Mouse (Mus musculus) liver, embryonic 14.5 days (tissue): ENCODE results near the gene Lrmda. TPM values are rescaled to one million over a fixed set of nuclear protein-coding genes. Genes with fewer than 3 reads are reported as not detected.

Experiments used
- ATAC-seq: fragments of 200-750 bp; cut with Nextera tagmentation; 2 replicates; pipeline ENCODE4 v1.8.0; 2017; ENCODE audit warnings: moderate number of reproducible peaks, mild to moderate bottlenecking, moderate library complexity; ENCODE audit not compliant: insufficient read depth
- DNase-seq, 3 experiments: peaks; one replicate each; pipeline ENCODE4 v3.0.0-alpha.2; 2012 to 2013; ENCODE audit warnings: low read depth in 3 of 3, low spot score in 3 of 3
- H3K27ac ChIP-seq: fragments of 300-500 bp; sonication (generic); 2 replicates; pipeline ENCODE4 v1.5.1; 2014; ENCODE audit warnings: moderate library complexity, mild to moderate bottlenecking, control low read depth, inconsistent platforms
- H3K27me3 ChIP-seq: fragments of 300-500 bp; sonication (generic); 2 replicates; pipeline ENCODE4 v1.6.1; 2014; ENCODE audit warnings: mild to moderate bottlenecking, low read length, moderate library complexity; ENCODE audit not compliant: control insufficient read depth, insufficient read depth
- H3K36me3 ChIP-seq: fragments of 300-500 bp; sonication (generic); replicated peaks from 2 replicates; pipeline ENCODE4 v1.6.1; 2014; ENCODE audit warnings: low read depth; ENCODE audit not compliant: control insufficient read depth, insufficient read depth
- H3K4me1 ChIP-seq, 2 experiments: fragments of 200-500 bp in 1 of 2; fragments of 300-500 bp in 1 of 2; sonication (generic) in 1 of 2; replicated peaks; 2 replicates each; pipeline ENCODE4 v1.6.1; 2012 to 2014; ENCODE audit warnings: antibody characterized with exemption in 1 of 2, inconsistent platforms in 1 of 2, low read length in 1 of 2; ENCODE audit not compliant: control insufficient read depth in 2 of 2, insufficient read depth in 2 of 2
- H3K4me2 ChIP-seq: fragments of 300-500 bp; sonication (generic); 2 replicates; pipeline ENCODE4 v1.6.1; 2014; ENCODE audit warnings: low read depth, mild to moderate bottlenecking, control low read depth, moderate library complexity
- H3K4me3 ChIP-seq, 2 experiments: fragments of 200-500 bp in 1 of 2; fragments of 300-500 bp in 1 of 2; sonication (generic) in 1 of 2; 2 replicates each; pipeline ENCODE4 v1.5.1; 2012 to 2014; ENCODE audit warnings: low read depth in 2 of 2, low read length in 2 of 2, mild to moderate bottlenecking in 2 of 2, control low read depth in 1 of 2, inconsistent platforms in 1 of 2, moderate library complexity in 1 of 2; ENCODE audit not compliant: insufficient read depth in 1 of 2
- H3K9ac ChIP-seq: fragments of 300-500 bp; sonication (generic); replicated peaks from 2 replicates; pipeline ENCODE4 v1.6.1; 2014; ENCODE audit warnings: mild to moderate bottlenecking, control low read depth, moderate library complexity
- H3K9me3 ChIP-seq: fragments of 300-500 bp; sonication (generic); 2 replicates; pipeline ENCODE4 v1.6.1; 2016; ENCODE audit warnings: low read length, mixed read lengths; ENCODE audit not compliant: control insufficient read depth
- CTCF ChIP-seq: IDR thresholded peaks from 2 replicates; pipeline ENCODE4 v1.5.1; 2016; ENCODE audit warnings: antibody characterized with exemption, low read depth, control low read depth
- EP300 ChIP-seq: IDR thresholded peaks from 2 replicates; pipeline ENCODE4 v1.6.1; 2016; ENCODE audit warnings: antibody characterized with exemption, low read depth
- WGBS: fragments of 180-500 bp; shearing (Covaris S2); extraction: QIAGEN DNeasy Blood & Tissue Kit; methylation state at CpG from one replicate; pipeline ENCODE4 v1.1.7; 2014; ENCODE audit not compliant: insufficient replicate concordance; 5-methylcytosine and 5-hydroxymethylcytosine counted together
- polyA plus RNA-seq, 2 experiments: library from polyadenylated mRNA; depleted of rRNA in 1 of 2; stranded (reverse) in 1 of 2; unstranded in 1 of 2; fragments of >200 nt; fragmentation: Nextera tagmentation in 1 of 2; extraction: Ambion mirVana in 1 of 2; gene quantifications; 2 replicates each; pipeline versions ENCODE4 v1.2.1 to v1.2.3; 2012 to 2014

Gene Lrmda
- polyA plus RNA-seq, 2 experiments, result 0.18 to 0.22 TPM

DNA sequence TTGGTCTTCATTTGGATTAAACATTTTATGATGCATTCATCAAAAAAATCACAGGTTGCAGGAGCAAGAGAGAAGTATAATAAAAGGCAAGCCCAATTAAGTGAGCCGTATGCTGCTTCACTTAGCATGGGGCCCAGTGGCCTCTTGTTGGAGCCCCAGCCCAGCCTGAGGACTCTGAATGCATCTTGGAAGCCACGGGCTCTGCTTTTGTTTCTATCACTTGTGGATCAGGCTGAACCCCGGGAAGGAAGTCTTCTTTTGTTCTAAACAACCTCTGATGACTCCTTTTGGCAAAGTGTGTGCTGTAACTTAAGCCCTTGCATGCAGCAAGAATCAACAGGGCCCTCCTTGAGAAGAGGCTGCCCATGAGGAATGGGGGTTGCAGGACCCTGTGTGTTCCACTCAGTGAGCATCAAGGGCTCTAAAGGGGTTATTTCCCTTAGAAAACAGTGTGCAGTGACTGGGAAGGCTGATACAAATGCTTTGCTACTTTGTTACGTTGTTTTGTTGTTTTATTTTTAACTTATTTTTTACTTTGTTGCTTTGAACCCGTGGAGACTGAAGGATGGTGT, 789.2 kb downstream of the Lrmda start:
- no peak for DNase-seq
- Histone ChIP-seq H3K36me3 (no peaks in the 10 kb centered on the region), H3K9me3 (no peaks in the 10 kb centered on the region), H3K4me3 (no peak overlapping the region), H3K4me1 (peaks cover 0 to 2% of the 10 kb centered on the region in 2 experiments; a peak in 2 of 4 replicates), H3K27me3 (no peaks in the 10 kb centered on the region), H3K9ac (no peak overlapping the region), H3K27ac (no peak overlapping the region), H3K4me2 (no peak overlapping the region)
- no peak for ATAC-seq
- WGBS, result 35% methylated on average over 5 of the region's 5 CpGs
- no peak for TF ChIP-seq CTCF

DNA sequence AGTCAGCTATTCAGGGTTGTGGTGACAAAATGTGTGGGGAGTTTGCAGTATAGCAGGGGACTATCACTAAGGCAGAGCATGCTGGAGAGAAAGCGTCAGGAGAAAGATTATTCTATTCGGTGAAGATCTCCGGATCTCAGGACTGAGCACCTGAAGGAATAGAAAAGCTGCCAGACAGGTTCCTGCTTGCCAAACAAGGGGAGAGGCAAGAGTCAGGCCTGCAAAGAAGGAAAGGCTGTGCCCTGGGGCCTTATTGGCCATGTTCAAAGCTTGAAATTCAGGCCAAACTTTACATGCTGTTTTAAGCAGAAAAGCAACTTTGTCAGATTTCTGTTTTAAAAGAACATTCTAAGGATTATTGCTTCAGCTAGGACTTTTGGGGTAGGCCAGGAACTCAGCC, 789.7 kb downstream of the Lrmda start:
- H3K9ac ChIP-seq, result no peak overlapping the region
- WGBS, result 70% methylated on average over 3 of the region's 3 CpGs
- H3K9me3 ChIP-seq, result no peaks in the 10 kb centered on the region
- H3K36me3 ChIP-seq, result no peaks in the 10 kb centered on the region
- H3K27me3 ChIP-seq, result no peaks in the 10 kb centered on the region
- no peak overlapping the region for H3K4me2 ChIP-seq
- DNase-seq (no peak), ATAC-seq (no peak)
- no peak overlapping the region for H3K4me3 ChIP-seq
- no peak overlapping the region for H3K27ac ChIP-seq
- H3K4me1 ChIP-seq, result peaks cover 0 to 2% of the 10 kb centered on the region in 2 experiments; a peak in 2 of 4 replicates
- TF ChIP-seq EP300 (no peak), CTCF (no peak)

DNA sequence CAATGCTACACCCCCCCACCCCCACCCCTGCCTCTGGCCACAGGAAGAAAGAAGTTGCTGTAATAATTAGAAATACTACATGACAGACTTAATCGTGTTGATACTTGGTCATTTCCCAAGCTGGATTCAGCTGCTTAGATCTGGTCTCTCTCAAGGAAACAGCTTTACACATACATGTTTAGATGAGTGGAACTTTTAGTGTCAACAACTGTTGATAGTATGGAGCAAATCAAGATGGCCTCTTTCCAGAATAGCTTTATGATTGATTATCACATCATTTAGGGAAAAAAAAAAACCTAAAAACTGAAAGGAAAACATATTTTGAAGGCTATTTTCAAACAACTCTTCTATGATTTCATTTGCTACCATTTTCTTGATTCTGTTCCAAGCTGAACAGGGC, 791.0 kb downstream of the Lrmda start:
- ATAC-seq, result no peak
- TF ChIP-seq EP300, result no peak
- WGBS, result 18% methylated on average over 1 of the region's 1 CpGs

DNA sequence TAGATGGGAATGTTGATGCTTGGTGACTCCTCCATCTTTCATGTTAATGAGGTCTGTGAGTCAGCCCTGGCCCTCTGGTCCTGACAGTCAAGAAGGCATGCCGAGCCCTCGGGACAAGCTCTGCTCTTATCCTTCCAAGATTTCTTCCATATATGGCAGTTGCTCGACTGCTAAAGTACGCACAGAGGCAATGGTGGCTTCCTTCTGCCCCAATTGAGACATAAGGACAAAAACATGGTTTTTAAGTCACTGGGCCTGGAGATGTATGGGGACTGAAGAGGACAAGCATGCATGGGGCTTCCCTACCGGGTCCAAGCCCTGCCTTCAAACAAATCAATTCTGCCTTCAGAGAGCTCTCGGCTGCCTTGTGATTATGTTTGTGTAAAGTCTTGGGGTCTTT, 793.3 kb downstream of the Lrmda start:
- ATAC-seq, result no peak
- no peak for TF ChIP-seq CTCF
- no peak for TF ChIP-seq EP300
- Histone ChIP-seq H3K4me3 (no peak overlapping the region), H3K36me3 (no peaks in the 10 kb centered on the region), H3K4me1 (peaks cover 0 to 2% of the 10 kb centered on the region in 2 experiments; a peak in 2 of 4 replicates), H3K9ac (no peak overlapping the region), H3K27me3 (no peaks in the 10 kb centered on the region), H3K9me3 (no peaks in the 10 kb centered on the region), H3K27ac (no peak overlapping the region), H3K4me2 (no peak overlapping the region)
- no peak for DNase-seq
- WGBS, result 62% methylated on average over 6 of the region's 6 CpGs

More for the DNA sequence above, 791.0 kb downstream of the Lrmda start:
- no peaks in the 10 kb centered on the region for H3K27me3 ChIP-seq
- no peaks in the 10 kb centered on the region for H3K36me3 ChIP-seq
- no peak overlapping the region for H3K4me3 ChIP-seq
- H3K4me2 ChIP-seq, result no peak overlapping the region
- no peak overlapping the region for H3K27ac ChIP-seq
- H3K9ac ChIP-seq, result no peak overlapping the region
- no peaks in the 10 kb centered on the region for H3K9me3 ChIP-seq
- DNase-seq, result no peak
- H3K4me1 ChIP-seq, result peaks cover 0 to 2% of the 10 kb centered on the region in 2 experiments; a peak in 2 of 4 replicates

DNA sequence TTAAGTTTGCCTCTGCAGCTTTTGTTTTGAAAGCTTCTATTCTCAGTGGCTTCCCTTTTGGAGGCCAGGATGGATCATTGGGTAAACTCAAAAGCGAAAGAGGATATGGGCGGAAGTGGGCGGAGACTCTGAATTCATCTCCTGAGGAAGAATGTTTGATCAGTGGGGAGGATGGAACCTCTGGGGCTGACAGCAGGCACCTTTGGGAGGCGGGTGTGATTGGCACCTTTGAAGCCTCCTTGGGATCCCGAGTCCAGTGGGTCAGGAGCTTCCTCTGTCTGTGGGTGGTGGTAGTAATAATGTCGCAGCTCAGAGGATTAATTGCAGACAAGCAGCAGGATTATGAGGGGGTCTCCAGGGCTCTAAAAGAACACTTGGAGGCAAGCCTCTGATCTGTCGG, 793.9 kb downstream of the Lrmda start:
- Histone ChIP-seq H3K4me2 (peak overlapping the region; percentile 8; the same call in 1 of the 2 replicates), H3K9ac (no peak overlapping the region), H3K4me1 (peaks cover 0 to 2% of the 10 kb centered on the region in 2 experiments; a peak in 2 of 4 replicates), H3K9me3 (no peaks in the 10 kb centered on the region), H3K27ac (no peak overlapping the region), H3K36me3 (no peaks in the 10 kb centered on the region), H3K4me3 (no peak overlapping the region), H3K27me3 (no peaks in the 10 kb centered on the region)
- DNase-seq (no peak), ATAC-seq (no peak)
- WGBS, result 17% methylated on average over 7 of the region's 7 CpGs
- TF ChIP-seq EP300 (no peak), CTCF (no peak)
